Mouse (Mus musculus): ENCODE results near the gene Adcy6. TPM values are rescaled to one million over a fixed set of nuclear protein-coding genes. Genes with fewer than 3 reads are reported as not detected.

Gene Adcy6
- polyA plus RNA-seq, 1 experiment from 2014 or later: 0.34 TPM

Other genes starting within 250 kb of the Adcy6 start
- not detected in 3 replicates for gene Olfr283, start 229.1 kb downstream of the Adcy6 start, polyA plus RNA-seq (2018)
- gene Olfr282, start 178.9 kb downstream of the Adcy6 start, polyA plus RNA-seq (2018): not detected in 3 replicates
- not detected in 3 replicates for gene Olfr281, start 157.5 kb downstream of the Adcy6 start, polyA plus RNA-seq (2018)
- gene OR5BS1P, start 140.2 kb downstream of the Adcy6 start, polyA plus RNA-seq (2018): not detected in 3 replicates
- not detected in 3 replicates for gene Lalba, start 127.4 kb downstream of the Adcy6 start, polyA plus RNA-seq (2018)
- gene Olfr279, start 117.7 kb downstream of the Adcy6 start, polyA plus RNA-seq (2018): not detected in 3 replicates
- 17.8 to 41.1 TPM (median 31.9 TPM) in 3 replicates for gene Kansl2, start 75.8 kb downstream of the Adcy6 start, polyA plus RNA-seq (2018)
- 15.6 to 24.0 TPM (median 18.9 TPM) in 3 replicates for gene Ccnt1, start 39.2 kb downstream of the Adcy6 start, polyA plus RNA-seq (2018)
- gene 4930415O20Rik, start 39.1 kb downstream of the Adcy6 start, polyA plus RNA-seq (2018): not detected in 3 replicates
- 0.46 to 1.0 TPM (median 0.79 TPM) in 3 replicates for gene Cacnb3, start 20.8 kb upstream of the Adcy6 start, polyA plus RNA-seq (2018)
- gene Ddx23, start 52.8 kb upstream of the Adcy6 start, polyA plus RNA-seq (2018): 53.5 to 111 TPM (median 57.4 TPM) in 3 replicates
- 0.27 to 0.47 TPM (median 0.40 TPM) in 3 replicates for gene Rnd1, start 67.4 kb upstream of the Adcy6 start, polyA plus RNA-seq (2018)
- gene Ccdc65, start 98.1 kb upstream of the Adcy6 start, polyA plus RNA-seq (2018): 0.09 TPM in 1 of 3 replicates, not detected in the others
- 0.42 to 1.0 TPM (median 0.77 TPM) in 3 replicates for gene Fkbp11, start 118.1 kb upstream of the Adcy6 start, polyA plus RNA-seq (2018)
- gene Arf3, start 153.1 kb upstream of the Adcy6 start, polyA plus RNA-seq (2018): 95.4 to 100 TPM (median 98.2 TPM) in 3 replicates
- not detected in 3 replicates for gene Wnt10b, start 168.1 kb upstream of the Adcy6 start, polyA plus RNA-seq (2018)
- not detected in 3 replicates for gene Wnt1, start 179.8 kb upstream of the Adcy6 start, polyA plus RNA-seq (2018)
- 0.06 TPM in 1 of 3 replicates, not detected in the others for gene Ddn, start 199.4 kb upstream of the Adcy6 start, polyA plus RNA-seq (2018)
- gene Prkag1, start 221.4 kb upstream of the Adcy6 start, polyA plus RNA-seq (2018): 34.9 to 43.9 TPM (median 40.2 TPM) in 3 replicates